Mouse (Mus musculus): ENCODE results near the gene Olfr507. TPM values are rescaled to one million over a fixed set of nuclear protein-coding genes. Genes with fewer than 3 reads are reported as not detected.
"Not testable (repeated sequence)": the region's sequence is repeated elsewhere in the genome, so short reads cannot be mapped to it uniquely, and the experiment has no call there.

The Olfr507 gene
- polyA plus RNA-seq (2012; rRNA removed) (not detected in 2 replicates), polyA plus RNA-seq (2014; fragmentation: Nextera tagmentation; extraction: Ambion mirVana) (not detected in 2 replicates)

- Histone ChIP-seq H3K27me3 (ENCODE audit: control insufficient read depth, insufficient read depth, low read length) (no peaks in the 10 kb centered on the region), H3K27ac (no peak within 1 kb of the TSS), H3K9me3 (ENCODE audit: control insufficient read depth, low read length) (no peaks in the 10 kb centered on the region), H3K36me3 (replicated peaks; ENCODE audit: control insufficient read depth, insufficient read depth, low read depth) (no peaks in the 10 kb centered on the region), H3K9ac (replicated peaks) (no peak within 1 kb of the TSS), H3K4me2 (ENCODE audit: low read depth) (no peak within 1 kb of the TSS), H3K4me3 (ENCODE audit: insufficient read depth in 1 of 2, low read depth in 2 of 2, low read length in 2 of 2) (no peak within 1 kb of the TSS), H3K4me1 (replicated peaks; ENCODE audit: control insufficient read depth in 2 of 2, insufficient read depth in 2 of 2, low read length in 1 of 2) (no peaks in the 10 kb centered on the region)
- WGBS (ENCODE audit: insufficient replicate concordance) = 40% methylated on average over 2 of the region's 2 CpGs
- DNase-seq (ENCODE audit: low read depth in 3 of 3, low spot score in 3 of 3) (no peak), ATAC-seq (ENCODE audit: insufficient read depth) (no peak)
- TF ChIP-seq CTCF (IDR thresholded peaks at IDR 0.05; ENCODE audit: low read depth) = no peak
- TF ChIP-seq EP300 (IDR thresholded peaks at IDR 0.05; ENCODE audit: low read depth) = no peak
Measured at GRCm38 (mm10) chr7:108621514-108621913, at the start of gene Olfr507. Gene Olfr507 (plus strand): TSS chr7:108621814.

- 59% methylated on average over 1 of the region's 1 CpGs for WGBS (ENCODE audit: insufficient replicate concordance)
Measured at GRCm38 (mm10) chr7:108589797-108590196, 31.8 kb upstream of the Olfr507 start.

GRCm38 (mm10) chr7:108601916-108602315, 19.7 kb upstream of the Olfr507 start:
- not testable (repeated sequence) for H3K4me2 ChIP-seq (ENCODE audit: low read depth); H3K9ac ChIP-seq (replicated peaks); H3K27ac ChIP-seq; H3K4me1 ChIP-seq (replicated peaks; ENCODE audit: control insufficient read depth in 2 of 2, insufficient read depth in 2 of 2, low read length in 1 of 2); H3K9me3 ChIP-seq (ENCODE audit: control insufficient read depth, low read length); H3K27me3 ChIP-seq (ENCODE audit: control insufficient read depth, insufficient read depth, low read length); DNase-seq (ENCODE audit: low read depth in 3 of 3, low spot score in 3 of 3); ATAC-seq (ENCODE audit: insufficient read depth); H3K36me3 ChIP-seq (replicated peaks; ENCODE audit: control insufficient read depth, insufficient read depth, low read depth); H3K4me3 ChIP-seq (ENCODE audit: insufficient read depth in 1 of 2, low read depth in 2 of 2, low read length in 2 of 2)
- 54% methylated on average over 3 of the region's 3 CpGs for WGBS (ENCODE audit: insufficient replicate concordance)

More at GRCm38 (mm10) chr7:108589797-108590196, 31.8 kb upstream of the Olfr507 start:
- no peak overlapping the region for H3K4me2 ChIP-seq (ENCODE audit: low read depth)
- no peaks in the 10 kb centered on the region for H3K9me3 ChIP-seq (ENCODE audit: control insufficient read depth, low read length)
- DNase-seq (ENCODE audit: low read depth in 3 of 3, low spot score in 3 of 3) (no peak), ATAC-seq (ENCODE audit: insufficient read depth) (no peak)
- no peak overlapping the region for H3K4me3 ChIP-seq (ENCODE audit: insufficient read depth in 1 of 2, low read depth in 2 of 2, low read length in 2 of 2)
- TF ChIP-seq EP300 (IDR thresholded peaks at IDR 0.05; ENCODE audit: low read depth) = no peak
- H3K36me3 ChIP-seq (replicated peaks; ENCODE audit: control insufficient read depth, insufficient read depth, low read depth) = no peaks in the 10 kb centered on the region
- no peaks in the 10 kb centered on the region for H3K4me1 ChIP-seq (replicated peaks; ENCODE audit: control insufficient read depth in 2 of 2, insufficient read depth in 2 of 2, low read length in 1 of 2)
- no peak overlapping the region for H3K27ac ChIP-seq
- no peaks in the 10 kb centered on the region for H3K27me3 ChIP-seq (ENCODE audit: control insufficient read depth, insufficient read depth, low read length)
- H3K9ac ChIP-seq (replicated peaks) = no peak overlapping the region

GRCm38 (mm10) chr7:108610487-108610886, 11.1 kb upstream of the Olfr507 start, which contains the start of gene Olfr506:
Gene Olfr506 (plus strand): TSS chr7:108610787.
- Histone ChIP-seq H3K4me2 (ENCODE audit: low read depth) (no peak within 1 kb of the TSS), H3K27me3 (ENCODE audit: control insufficient read depth, insufficient read depth, low read length) (no peaks in the 10 kb centered on the region), H3K27ac (no peak within 1 kb of the TSS), H3K4me1 (replicated peaks; ENCODE audit: control insufficient read depth in 2 of 2, insufficient read depth in 2 of 2, low read length in 1 of 2) (no peaks in the 10 kb centered on the region), H3K9ac (replicated peaks) (no peak within 1 kb of the TSS), H3K36me3 (replicated peaks; ENCODE audit: control insufficient read depth, insufficient read depth, low read depth) (no peaks in the 10 kb centered on the region), H3K9me3 (ENCODE audit: control insufficient read depth, low read length) (no peaks in the 10 kb centered on the region), H3K4me3 (ENCODE audit: insufficient read depth in 1 of 2, low read depth in 2 of 2, low read length in 2 of 2) (no peak within 1 kb of the TSS)
- TF ChIP-seq EP300 (IDR thresholded peaks at IDR 0.05; ENCODE audit: low read depth) = no peak
- no peak for TF ChIP-seq CTCF (IDR thresholded peaks at IDR 0.05; ENCODE audit: low read depth)
- ATAC-seq (ENCODE audit: insufficient read depth) (no peak), DNase-seq (ENCODE audit: low read depth in 3 of 3, low spot score in 3 of 3) (no peak)

- 50% methylated on average over 2 of the region's 2 CpGs for WGBS (ENCODE audit: insufficient replicate concordance)
- ATAC-seq (ENCODE audit: insufficient read depth) (no peak), DNase-seq (ENCODE audit: low read depth in 3 of 3, low spot score in 3 of 3) (no peak)
- no peak overlapping the region for H3K4me2 ChIP-seq (ENCODE audit: low read depth)
- no peaks in the 10 kb centered on the region for H3K9me3 ChIP-seq (ENCODE audit: control insufficient read depth, low read length)
- H3K27ac ChIP-seq = no peak overlapping the region
- no peaks in the 10 kb centered on the region for H3K27me3 ChIP-seq (ENCODE audit: control insufficient read depth, insufficient read depth, low read length)
- H3K4me1 ChIP-seq (replicated peaks; ENCODE audit: control insufficient read depth in 2 of 2, insufficient read depth in 2 of 2, low read length in 1 of 2) = no peaks in the 10 kb centered on the region
- H3K9ac ChIP-seq (replicated peaks) = no peak overlapping the region
- no peak overlapping the region for H3K4me3 ChIP-seq (ENCODE audit: insufficient read depth in 1 of 2, low read depth in 2 of 2, low read length in 2 of 2)
- H3K36me3 ChIP-seq (replicated peaks; ENCODE audit: control insufficient read depth, insufficient read depth, low read depth) = no peaks in the 10 kb centered on the region
- no peak for TF ChIP-seq EP300 (IDR thresholded peaks at IDR 0.05; ENCODE audit: low read depth)
- TF ChIP-seq CTCF (IDR thresholded peaks at IDR 0.05; ENCODE audit: low read depth) = no peak
Measured at GRCm38 (mm10) chr7:108614110-108614509, 7.5 kb upstream of the Olfr507 start.

GRCm38 (mm10) chr7:108616781-108617180, 4.8 kb upstream of the Olfr507 start:
- not testable (repeated sequence) for H3K9ac ChIP-seq (replicated peaks); H3K4me1 ChIP-seq (replicated peaks; ENCODE audit: control insufficient read depth in 2 of 2, insufficient read depth in 2 of 2, low read length in 1 of 2); H3K27me3 ChIP-seq (ENCODE audit: control insufficient read depth, insufficient read depth, low read length); H3K9me3 ChIP-seq (ENCODE audit: control insufficient read depth, low read length); H3K4me3 ChIP-seq (ENCODE audit: insufficient read depth in 1 of 2, low read depth in 2 of 2, low read length in 2 of 2); H3K27ac ChIP-seq; H3K4me2 ChIP-seq (ENCODE audit: low read depth); DNase-seq (ENCODE audit: low read depth in 3 of 3, low spot score in 3 of 3); H3K36me3 ChIP-seq (replicated peaks; ENCODE audit: control insufficient read depth, insufficient read depth, low read depth); ATAC-seq (ENCODE audit: insufficient read depth)
- WGBS (ENCODE audit: insufficient replicate concordance) = 42% methylated on average over 3 of the region's 3 CpGs

All from liver, embryonic 14.5 days (tissue).